Mouse (Mus musculus) thymus, postnatal 36 days (tissue): ENCODE results near the gene Ptprj.

ENCODE experiments used
- DNase-seq, 2 experiments: peaks; one replicate each; pipeline ENCODE4 v3.0.0; 2022; ENCODE audit warnings: mixed read lengths in 2 of 2

Ptprj gene

DNA sequence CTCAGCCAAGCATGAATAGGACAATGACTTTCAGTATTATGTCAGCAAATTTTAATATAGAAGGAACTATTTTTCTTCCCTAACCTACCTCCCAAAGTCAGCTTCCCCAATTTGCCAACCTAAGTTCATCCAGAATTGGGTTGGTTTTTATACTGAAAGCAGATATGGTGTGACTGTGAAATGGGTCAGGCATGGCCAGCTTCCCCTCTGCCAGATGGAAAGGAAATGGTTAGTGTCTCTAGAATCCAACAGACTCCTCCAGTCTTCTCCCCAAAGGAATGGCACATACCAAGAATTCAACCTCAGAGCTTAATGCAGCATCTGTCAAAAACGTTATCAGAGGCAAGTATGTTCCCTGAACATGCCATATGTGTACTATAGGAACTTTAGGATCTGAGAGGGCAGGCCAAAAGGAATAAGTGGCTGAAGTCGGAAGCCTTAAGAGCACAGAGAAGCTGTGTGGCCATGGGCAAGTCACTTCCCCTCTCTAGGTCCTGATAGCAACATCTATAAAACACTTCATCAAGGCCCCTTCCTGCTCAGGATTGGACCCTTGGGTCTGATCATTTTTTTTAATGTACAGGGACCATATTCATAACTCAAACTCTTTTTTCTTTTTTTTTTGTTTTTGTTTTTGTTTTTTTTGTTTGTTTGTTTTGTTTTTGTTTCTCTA is 21.3 kb downstream of the Ptprj start:
- DNase-seq = no peak

DNA sequence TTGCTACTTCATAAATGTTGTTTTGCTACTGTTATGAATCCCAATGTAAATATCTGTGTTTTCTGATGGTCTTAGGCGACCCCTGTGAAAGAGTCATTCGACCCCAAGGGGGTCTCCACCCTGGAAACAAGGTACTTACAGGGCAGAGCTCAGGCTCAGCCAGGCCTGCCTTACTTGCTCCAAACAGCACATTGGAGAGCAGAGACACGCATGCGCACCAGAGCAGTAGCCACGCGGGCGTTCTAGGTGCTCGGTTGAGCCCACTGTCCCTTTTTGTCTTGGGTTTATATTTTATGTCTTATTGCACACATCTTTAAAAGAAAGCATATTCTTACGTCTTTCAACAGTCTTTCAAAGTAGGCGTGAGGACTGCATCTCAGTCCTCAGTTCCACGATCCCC is 22.1 kb downstream of the Ptprj start:
- DNase-seq = no peak

DNA sequence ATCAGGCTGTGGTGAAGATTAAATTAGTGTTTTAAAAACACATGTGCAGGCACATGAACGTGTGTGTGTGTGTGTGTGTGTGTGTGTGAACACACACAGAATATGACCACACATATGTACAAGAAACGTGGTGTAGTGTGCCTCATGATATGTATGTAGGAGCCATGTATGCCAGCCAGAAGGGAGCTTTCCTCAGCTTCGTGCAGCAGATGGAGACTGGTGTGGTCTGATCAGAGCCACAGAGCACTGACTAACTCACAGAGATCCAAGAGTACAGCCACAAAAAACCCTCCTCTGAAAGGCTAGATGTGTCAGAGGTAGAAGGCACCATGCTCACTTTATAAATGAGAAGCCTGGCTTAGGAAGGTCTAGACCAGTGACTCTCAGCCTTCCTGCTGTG is 22.5 kb downstream of the Ptprj start:
- DNase-seq = no peak

DNA sequence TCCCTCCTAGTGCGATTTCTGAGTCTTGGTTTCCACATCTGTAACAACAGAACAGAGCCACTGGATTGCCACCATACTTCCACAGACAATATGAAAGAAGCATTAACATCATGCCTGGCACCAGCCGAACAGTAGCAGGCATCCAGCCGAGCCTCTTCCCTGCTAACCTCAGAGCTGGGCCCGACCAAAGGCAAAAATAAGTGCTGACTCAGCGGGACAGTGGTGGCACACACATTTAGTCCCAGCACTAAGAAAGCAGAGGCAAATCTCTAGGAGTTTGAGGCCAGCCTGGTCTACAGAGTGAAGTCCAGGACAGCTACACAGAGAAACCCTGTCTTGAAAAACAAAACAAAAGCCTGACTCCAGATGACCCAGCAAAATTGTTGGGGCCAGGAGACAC is 24.7 kb downstream of the Ptprj start:
- no peak for DNase-seq

DNA sequence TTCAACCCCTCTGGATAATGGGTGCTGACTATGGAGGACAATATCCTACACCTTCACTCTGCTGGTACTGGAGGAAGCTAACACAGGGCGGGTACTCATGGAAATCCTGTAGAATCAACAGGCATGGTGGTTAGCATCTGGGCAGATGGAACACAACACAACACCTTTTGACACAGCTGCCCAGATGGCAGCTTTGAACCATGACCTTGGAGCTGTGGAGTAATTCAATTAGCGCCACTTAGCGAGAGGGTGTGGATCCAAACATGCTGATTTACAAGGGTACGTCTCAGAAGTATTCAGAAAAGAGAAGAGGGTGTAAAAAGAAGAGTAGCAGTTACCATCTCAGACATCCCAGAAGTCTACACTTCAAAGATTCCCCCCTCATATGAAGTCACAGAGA is 25.6 kb downstream of the Ptprj start:
- no peak for DNase-seq

DNA sequence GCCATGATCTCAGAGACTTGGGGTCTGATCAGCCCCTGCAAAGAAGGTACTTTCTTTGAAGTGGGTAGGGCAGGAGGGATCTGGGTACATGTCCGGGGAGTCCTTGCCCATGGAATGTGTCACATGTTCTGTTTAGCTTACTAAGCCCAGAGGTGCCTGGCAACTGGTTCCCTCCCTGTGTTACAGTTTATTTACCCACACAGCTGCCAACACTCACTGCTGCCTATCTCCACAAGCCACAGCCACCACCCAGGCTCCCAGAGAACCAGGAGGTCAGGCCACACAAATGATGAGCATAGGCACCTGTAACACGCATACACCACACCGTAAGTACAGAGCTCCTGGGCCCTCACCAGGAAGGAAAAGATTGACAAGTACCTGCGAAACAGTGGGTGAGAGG is 26.6 kb downstream of the Ptprj start:
- no peak for DNase-seq

DNA sequence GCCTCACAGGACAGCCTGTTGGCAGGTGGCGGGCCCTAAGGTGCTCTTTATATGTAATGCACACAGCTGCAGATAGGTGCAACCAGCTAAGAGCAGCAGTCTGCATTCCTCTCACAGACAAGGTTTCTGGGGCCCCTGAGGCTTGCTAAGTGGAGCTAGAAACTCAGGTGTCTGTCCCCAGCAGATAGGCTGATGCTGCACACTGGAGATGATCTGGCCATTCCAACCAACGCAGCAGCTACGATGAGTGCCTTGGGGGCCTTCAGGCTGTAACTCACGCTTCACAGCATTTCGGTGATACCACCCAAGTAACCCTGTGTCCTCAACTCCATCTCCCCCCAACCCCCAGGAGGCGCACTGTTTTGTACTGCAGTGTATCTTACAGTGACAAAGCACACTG is 29.8 kb downstream of the Ptprj start:
- no peak for DNase-seq

DNA sequence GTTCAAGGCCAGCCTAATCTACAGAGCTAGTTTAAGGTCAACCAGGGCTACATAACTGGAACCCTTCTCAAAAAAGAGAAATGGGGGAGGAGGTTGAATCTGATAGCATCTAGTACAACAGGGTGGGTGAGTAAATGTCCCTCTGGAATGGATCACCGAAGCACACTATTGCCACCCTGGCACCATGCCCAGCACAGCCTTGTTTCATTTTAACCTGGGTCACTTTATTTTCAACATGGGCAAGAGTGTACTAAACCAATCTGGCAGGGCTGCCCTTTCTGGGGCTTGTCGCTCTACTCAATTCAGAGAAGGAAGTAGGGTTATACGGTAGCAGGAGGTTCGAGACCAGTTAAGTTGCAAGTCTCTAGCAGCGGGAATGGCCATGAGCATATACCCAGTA is 31.9 kb downstream of the Ptprj start:
- DNase-seq = no peak

DNA sequence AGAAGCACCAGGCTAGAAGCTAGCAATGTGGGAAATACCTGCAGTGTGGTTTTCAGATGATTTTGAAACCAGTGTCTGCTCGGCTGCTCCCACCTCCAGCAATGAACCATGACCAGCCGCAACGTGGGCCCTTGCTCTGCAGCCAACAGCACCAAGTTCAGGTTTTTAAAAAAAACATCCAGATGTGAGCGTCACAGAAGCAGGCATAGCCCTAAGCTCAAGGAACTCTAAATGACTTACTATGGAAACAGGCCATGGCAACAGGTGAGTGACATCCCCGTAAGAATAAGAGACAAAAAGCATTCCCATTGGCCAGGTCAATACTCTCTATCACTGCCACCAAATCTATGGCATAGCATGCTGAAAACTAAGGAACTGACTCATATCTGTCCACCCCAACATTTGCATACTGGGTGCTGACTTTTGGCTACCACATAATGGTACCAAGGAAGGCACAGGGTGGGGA is 33.3 kb downstream of the Ptprj start:
- no peak for DNase-seq

DNA sequence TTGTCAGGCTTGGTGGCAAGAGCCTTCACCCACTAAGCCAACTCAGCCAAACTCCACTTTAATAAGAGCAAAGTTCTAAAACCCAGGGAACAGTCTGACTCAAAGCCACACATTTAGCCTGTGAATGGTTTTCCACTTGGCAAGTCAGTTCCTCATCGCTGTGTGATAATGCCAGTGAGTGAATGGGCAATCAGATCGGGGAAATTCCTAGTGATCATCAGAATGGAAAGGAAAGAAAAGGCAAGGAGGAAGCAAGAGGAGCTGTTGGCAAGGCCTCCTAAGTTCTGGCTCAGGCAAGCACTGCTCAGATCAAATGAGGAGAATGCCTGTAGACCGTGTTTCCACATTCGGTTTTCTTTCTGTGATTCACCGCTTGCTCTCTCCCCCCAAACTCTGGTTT is 35.2 kb downstream of the Ptprj start:
- no peak for DNase-seq

DNA sequence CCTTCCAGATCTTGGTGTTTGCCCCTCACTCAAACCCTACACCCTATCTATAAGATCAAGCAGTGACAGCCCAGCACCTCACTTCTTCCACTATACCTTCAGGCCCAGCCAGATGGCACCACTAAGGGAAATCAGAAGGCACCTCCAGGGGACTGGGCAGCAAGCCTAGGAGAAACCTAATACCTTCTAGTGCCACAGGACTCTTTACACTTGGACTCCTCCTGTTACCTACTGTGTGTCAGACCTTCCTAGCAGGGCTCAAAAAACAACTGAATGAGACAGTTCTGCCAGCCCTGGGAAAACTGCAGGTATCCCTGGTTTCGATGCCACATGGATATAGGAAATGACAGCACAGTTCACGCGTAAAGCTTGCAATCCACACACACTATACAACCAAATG is 36.5 kb downstream of the Ptprj start:
- DNase-seq = no peak

DNA sequence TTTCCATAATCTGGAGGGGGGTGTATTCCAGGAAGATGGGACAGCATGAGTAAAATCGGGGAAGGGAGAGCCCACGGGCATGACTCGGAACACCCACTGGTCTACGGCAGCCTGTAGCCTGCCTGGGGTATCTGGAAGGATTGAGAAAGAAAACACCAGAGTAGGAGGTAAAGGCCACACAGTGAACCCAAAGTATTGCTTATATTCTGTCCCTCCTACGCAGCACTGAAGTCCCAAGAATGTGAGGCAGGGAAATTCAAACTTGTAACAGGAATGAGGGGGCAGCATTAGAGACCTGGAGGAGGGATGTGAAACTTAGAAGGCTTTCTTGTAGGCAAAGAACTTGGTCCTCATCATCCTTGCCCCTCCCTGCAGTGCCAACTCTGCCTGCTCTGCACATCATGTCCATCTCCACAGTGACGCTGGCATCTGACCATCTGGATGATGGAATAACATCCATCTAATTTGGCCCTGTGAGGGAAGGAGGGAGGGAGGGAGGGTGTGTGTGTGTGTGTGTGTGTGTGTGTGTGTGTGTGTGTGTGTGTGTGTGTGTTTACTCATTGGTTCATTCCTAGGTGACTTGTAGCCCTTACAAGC is 37.2 kb downstream of the Ptprj start:
- no peak for DNase-seq

DNA sequence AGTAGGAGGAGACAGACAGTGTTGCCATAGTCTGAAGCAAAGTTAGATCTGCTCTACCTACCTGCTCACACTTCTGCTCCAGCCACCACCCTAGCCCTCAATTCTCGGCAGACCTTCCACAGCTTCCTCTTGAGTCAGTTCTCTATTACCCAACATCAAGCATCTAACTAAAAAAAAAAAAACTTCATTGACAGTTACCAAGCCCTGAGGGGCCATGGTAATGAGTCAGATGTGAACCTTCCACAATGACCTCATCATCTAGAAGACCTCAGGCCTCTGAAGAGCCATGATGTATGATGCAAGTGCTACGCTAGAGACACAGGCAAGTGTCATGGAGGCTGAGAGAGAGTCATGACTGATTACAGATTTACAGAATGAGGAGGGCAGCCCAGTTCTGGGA is 37.8 kb downstream of the Ptprj start:
- DNase-seq = no peak

DNA sequence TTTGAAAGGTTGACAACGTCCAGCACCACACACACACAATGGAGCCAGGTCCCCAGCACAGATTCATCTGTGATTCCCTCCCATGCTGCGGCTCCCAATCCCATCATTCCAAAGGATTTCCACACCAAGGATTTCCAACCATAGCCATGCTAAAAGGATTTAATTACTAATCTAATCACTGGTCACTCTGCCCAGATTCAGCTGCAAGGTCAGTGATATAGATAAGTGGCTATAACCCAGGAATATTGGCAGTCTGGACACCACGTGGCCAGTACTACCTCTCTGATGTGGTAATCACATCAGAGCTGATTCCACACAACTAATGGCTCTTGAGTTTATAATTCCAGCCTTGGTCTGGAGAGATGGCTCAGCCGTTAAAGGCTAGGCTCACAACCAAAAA is 41.2 kb downstream of the Ptprj start:
- DNase-seq = no peak

DNA sequence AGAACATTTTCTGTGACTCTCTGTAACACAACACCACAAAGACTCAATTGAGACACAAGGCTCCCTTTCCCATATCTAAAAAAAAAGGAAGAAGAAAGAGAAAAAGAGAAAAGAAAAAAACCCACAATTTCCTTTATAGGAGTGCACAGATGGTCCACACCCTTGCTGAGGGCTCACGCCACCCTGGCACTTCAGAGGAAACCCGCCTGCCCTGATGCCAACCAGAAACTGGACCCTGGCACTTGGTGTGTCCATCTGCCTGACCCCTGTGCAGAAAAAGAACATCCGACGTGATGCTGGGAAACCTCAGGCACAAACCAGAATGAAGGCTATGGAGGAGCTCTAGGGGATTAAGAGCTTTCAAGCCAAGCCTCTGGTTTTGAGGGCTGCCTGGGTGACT is 43.2 kb downstream of the Ptprj start:
- no peak for DNase-seq

DNA sequence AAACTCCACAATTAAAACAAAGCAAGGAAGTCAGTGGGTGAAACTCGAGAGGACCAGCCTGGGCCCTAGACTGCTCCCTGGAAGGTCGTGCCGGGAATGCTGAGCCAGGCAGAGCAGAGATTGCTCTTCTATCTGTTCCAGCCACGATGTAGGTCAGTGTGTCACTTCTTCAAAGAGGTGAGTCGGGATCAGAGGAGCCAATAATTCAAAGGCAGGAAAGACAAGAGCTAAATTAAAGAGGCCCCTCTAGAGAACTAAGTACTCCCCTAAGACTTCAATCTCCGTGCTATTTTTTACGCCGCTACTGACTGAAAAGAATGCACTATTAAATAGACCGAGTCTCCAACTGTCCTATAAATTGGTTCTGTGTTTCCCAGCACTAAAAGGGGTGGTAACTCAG is 43.9 kb downstream of the Ptprj start:
- DNase-seq = no peak

DNA sequence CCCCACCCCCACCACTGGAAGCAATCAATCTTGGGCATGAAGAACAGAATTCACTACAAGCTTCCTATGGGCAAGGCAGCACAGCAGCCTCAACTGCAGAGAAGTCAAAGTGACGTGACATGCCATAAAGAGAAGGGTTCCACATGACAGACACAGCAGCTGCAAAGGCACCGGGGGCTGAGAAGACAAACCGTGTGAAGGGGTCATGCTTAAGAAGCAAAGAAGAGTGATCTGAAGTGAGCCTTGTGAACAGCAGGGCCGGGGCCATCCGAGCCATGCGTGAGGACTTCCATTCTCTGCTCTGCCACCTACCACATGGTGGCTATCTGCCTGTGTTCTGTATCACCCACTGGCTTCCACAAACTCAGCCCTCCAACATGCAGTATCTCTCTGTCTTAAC is 45.7 kb downstream of the Ptprj start:
- DNase-seq = no peak

DNA sequence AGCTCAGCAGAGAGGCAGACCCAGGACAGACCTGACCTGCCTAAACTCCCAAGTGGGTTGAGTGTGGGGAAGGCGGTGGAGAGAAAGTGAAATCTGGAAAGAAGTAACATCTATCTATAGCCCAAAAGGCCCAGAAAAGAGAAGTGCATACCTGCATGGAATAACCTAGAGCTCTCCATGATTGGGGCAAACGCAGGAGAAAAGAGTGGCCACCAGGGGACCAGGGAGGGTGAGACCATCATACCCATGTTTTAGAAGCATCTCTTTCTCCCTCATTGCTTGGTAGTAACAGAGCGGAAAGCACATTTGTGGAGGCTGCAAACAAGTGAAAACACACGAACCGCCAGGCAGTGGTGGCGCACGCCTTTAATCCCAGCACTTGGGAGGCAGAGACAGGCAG is 46.5 kb downstream of the Ptprj start:
- no peak for DNase-seq

DNA sequence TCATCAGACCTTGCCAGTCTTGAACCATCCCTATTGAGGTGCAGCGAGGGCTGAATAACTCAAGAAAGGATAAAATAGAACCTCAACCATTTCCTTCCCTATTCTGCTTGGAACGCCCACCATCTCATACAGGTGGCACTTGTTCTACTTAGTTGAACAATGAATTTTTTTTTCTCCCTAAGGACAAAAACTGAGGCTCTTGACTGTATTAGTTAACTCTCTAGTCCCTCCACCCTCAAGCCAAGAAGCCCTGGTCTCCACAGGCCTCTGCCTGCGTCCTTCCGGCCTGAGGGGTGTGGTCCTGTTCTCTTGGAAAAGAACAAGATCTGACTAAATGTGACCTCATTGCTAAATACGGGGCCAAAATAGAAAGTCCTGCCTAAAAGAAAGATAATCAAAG is 48.4 kb downstream of the Ptprj start:
- DNase-seq = no peak

DNA sequence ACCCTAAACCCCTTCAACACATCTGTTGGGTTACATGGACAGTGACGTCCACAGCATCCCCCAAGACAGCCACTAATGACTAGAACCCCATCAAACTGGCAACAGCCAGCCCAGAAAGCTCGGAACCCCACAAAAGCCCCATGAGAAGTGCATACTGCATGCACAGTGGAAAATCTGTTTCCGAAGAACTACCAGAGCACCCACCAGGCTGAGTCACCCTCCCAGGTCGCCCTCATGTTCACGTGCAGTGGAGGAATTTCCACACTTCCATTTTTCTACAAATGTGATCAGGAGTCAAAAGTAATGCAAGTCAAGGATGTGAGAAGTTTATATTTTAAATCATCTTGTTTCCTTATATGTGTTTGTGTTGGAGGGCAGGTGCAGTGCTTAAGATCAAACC is 52.3 kb downstream of the Ptprj start:
- DNase-seq = no peak

DNA sequence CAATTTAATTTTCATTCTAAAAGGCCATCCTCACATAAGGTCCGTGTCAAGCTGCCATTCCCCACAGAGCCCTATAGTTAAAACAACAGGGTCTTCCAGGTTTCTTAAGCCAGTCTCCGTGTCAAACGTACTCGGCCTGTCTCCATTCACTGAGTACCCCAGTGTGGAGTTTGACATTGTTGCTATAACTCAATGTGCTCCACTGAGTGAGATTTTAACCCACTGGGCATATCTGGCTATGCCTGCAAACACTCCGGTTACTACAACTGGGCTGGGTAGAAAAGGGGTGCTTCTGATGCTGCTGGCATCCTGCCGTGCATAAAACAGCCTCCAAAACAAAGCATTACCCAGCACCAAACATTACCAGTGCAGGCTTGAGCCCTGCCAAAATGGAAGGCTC is 53.5 kb downstream of the Ptprj start:
- no peak for DNase-seq

DNA sequence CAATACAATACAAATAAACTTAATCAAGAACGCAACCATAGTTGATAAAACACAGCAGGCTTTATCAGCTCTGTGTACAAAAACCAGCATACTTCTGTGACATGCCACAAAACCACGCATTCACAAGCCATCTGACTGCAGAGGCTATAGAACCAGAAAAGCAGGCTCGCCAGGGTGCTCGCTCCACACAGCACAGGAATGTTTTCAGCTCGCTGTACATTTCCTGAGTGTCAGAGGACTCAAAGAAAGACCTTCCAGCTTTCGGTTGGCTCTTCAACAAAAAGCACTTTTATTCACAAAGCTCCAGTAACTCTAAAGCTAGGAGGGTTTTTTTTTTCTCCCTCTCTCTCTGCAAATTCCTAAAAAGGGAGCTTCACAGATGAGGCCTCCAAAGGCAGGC is 53.9 kb downstream of the Ptprj start:
- no peak for DNase-seq

DNA sequence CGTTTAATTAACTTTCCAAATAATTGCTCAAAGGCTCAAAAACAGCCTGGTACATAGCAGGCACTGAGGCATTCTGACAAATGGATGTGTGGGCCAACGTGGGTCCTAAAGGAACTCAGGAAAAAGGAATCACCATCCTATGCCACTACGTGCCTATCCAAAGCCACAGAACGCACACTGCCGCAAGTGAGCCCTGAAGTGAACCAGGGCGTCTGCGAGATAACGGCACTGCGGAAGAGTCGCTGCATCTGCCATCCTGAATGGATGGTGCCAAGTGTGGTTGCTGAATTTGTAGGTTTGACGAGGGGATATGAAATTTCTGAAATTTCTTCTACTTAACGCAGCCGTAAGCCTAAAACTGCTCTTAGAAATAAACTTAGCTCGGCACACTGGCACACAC is 54.6 kb downstream of the Ptprj start:
- DNase-seq = no peak

DNA sequence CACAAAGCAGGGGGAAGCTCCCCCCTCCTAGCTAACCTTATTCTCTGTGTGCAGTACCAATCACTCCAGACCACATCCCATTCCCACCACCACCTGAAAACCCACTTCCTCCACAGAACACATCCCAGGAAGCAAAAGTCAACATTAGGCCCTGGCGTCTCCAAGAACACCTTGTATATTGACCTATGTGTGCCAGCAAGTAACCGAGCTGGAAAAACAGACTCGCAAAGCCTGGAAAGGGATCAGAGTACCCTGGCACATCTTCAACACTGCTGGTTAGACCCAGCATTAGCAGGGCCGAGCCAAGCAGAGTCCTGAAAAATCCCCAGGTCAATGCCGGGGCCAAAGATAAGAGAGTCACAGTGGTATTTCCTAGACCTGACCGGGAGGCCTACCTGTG is 58.0 kb downstream of the Ptprj start:
- no peak for DNase-seq

DNA sequence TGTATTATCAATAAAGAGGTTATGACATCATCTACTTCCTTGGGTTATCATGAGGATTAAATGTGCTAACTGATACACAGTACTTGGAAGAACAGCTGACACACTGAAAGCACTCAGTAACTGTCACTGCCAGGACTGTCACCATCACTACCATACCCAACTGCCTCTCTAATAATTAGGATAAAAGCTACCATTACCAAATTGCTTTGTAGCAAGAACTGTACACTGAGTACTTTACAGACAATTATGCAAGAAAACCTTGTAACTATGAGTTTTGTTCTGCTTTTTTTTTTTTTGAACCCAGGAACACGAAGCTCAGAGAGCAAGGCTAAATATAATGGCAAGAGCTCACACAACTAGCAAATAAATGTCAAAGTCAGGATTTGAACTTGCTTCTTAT is 58.5 kb downstream of the Ptprj start:
- no peak for DNase-seq
